Mouse (Mus musculus) bone marrow macrophage, adult 2 months (primary cell): ENCODE measurements around the gene Zdhhc24.

ENCODE experiments used
- CTCF ChIP-seq: IDR thresholded peaks from 2 replicates; pipeline ENCODE4 v1.5.1; 2012; ENCODE audit warnings: low read depth, mild to moderate bottlenecking, low read length, moderate library complexity
- POLR2A ChIP-seq: IDR thresholded peaks from 2 replicates; pipeline ENCODE4 v1.6.1; 2012; ENCODE audit warnings: mild to moderate bottlenecking, low read depth, low read length, borderline replicate concordance

GRCm38 (mm10) chr19:4850281-4850680 is 28.2 kb upstream of the Zdhhc24 start:
- TF ChIP-seq POLR2A = no peak
- no peak for TF ChIP-seq CTCF
